Mouse (Mus musculus) CH12.LX (cell line): ENCODE measurements around the gene Atp1a1.

Experiments
- BHLHE40 ChIP-seq: IDR thresholded peaks from 2 replicates; pipeline ENCODE4 v1.6.1; 2011; ENCODE audit warnings: mild to moderate bottlenecking, low read depth, low read length, improper control_type of control experiment
- CTCF ChIP-seq, 2 experiments: IDR thresholded peaks in 1 of 2; conservative IDR thresholded peaks in 1 of 2; 2 replicates each; pipeline ENCODE4 v1.5.1; 2011 to 2012; ENCODE audit warnings: low read depth in 2 of 2, low read length in 2 of 2, improper control_type of control experiment in 1 of 2, inconsistent platforms in 1 of 2, mild to moderate bottlenecking in 1 of 2, moderate library complexity in 1 of 2
- EP300 ChIP-seq: IDR thresholded peaks from 2 replicates; pipeline ENCODE4 v1.6.1; 2011; ENCODE audit warnings: low read length, improper control_type of control experiment
- KAT2A ChIP-seq: IDR thresholded peaks from 2 replicates; pipeline ENCODE4 v1.6.1; 2012; ENCODE audit warnings: low read length, improper control_type of control experiment, inconsistent platforms; ENCODE audit not compliant: insufficient replicate concordance
- MAZ ChIP-seq: IDR thresholded peaks from 2 replicates; pipeline ENCODE4 v1.6.1; 2012; ENCODE audit warnings: low read depth, mild to moderate bottlenecking, inconsistent platforms, low read length, improper control_type of control experiment, moderate library complexity
- MXI1 ChIP-seq: IDR thresholded peaks from 2 replicates; pipeline ENCODE4 v1.6.1; 2011; ENCODE audit warnings: mild to moderate bottlenecking, low read depth, low read length, improper control_type of control experiment
- PAX5 ChIP-seq: IDR thresholded peaks from 2 replicates; pipeline ENCODE4 v1.6.1; 2012; ENCODE audit warnings: low read length, inconsistent platforms, mixed read lengths
- POLR2A ChIP-seq: IDR thresholded peaks from 2 replicates; pipeline ENCODE4 v1.6.1; 2011; ENCODE audit warnings: low read depth, mild to moderate bottlenecking, improper control_type of control experiment, low read length
- POLR2AphosphoS2 ChIP-seq: IDR thresholded peaks from 2 replicates; pipeline ENCODE4 v1.6.1; 2011; ENCODE audit warnings: low read depth, low read length, improper control_type of control experiment
- TCF12 ChIP-seq: IDR thresholded peaks from 2 replicates; pipeline ENCODE4 v1.6.1; 2014; ENCODE audit warnings: low read depth, mild to moderate bottlenecking, inconsistent platforms, low read length, improper control_type of control experiment
- USF1 ChIP-seq: IDR thresholded peaks from 2 replicates; pipeline ENCODE4 v1.6.1; 2014; ENCODE audit warnings: low read depth, mild to moderate bottlenecking, inconsistent platforms, low read length, improper control_type of control experiment
- ZNF384 ChIP-seq: IDR thresholded peaks from 2 replicates; pipeline ENCODE4 v1.6.1; 2012; ENCODE audit warnings: low read depth, low read length, improper control_type of control experiment, inconsistent platforms

GRCm38 (mm10) chr3:101590380-101590779, 14.1 kb downstream of the Atp1a1 start:
- TF ChIP-seq MXI1 (no peak), CTCF (conservative IDR thresholded peaks at IDR 0.05 in 1 of 2, IDR thresholded peaks at IDR 0.05 in 1 of 2; ENCODE audit: low read depth in 2 of 2, low read length in 2 of 2) (no peak), POLR2A (no peak), MAZ (no peak), EP300 (no peak), USF1 (no peak), ZNF384 (no peak), TCF12 (no peak), POLR2AphosphoS2 (no peak), PAX5 (no peak), BHLHE40 (no peak), KAT2A (no peak)
